Mouse (Mus musculus) intestine, postnatal 0 days (tissue): ENCODE data around the gene Pigz. TPM values are rescaled to one million over a fixed set of nuclear protein-coding genes. Genes with fewer than 3 reads are reported as not detected.

Source experiments
- ATAC-seq: fragments of 200-750 bp; cut with Nextera tagmentation; 2 replicates; pipeline ENCODE4 v1.8.0; 2017; ENCODE audit warnings: mild to moderate bottlenecking, moderate TSS enrichment, moderate library complexity
- H3K27ac ChIP-seq: fragments of 300-500 bp; sonication (generic); 2 replicates; pipeline ENCODE4 v1.5.1; 2014; ENCODE audit warnings: mild to moderate bottlenecking, low read depth, low read length, moderate library complexity
- H3K27me3 ChIP-seq: fragments of 300-500 bp; sonication (generic); replicated peaks from 2 replicates; pipeline ENCODE4 v1.6.1; 2014; ENCODE audit warnings: low read length, mixed read lengths; ENCODE audit not compliant: control insufficient read depth, insufficient read depth
- H3K36me3 ChIP-seq: fragments of 300-500 bp; sonication (generic); 2 replicates; pipeline ENCODE4 v1.6.1; 2014; ENCODE audit warnings: mild to moderate bottlenecking, moderate library complexity; ENCODE audit not compliant: control insufficient read depth, insufficient read depth
- H3K4me1 ChIP-seq: fragments of 300-500 bp; sonication (generic); replicated peaks from 2 replicates; pipeline ENCODE4 v1.6.1; 2014; ENCODE audit warnings: antibody characterized with exemption, low read length, mixed read lengths; ENCODE audit not compliant: control insufficient read depth, insufficient read depth
- H3K4me2 ChIP-seq: fragments of 300-500 bp; sonication (generic); replicated peaks from 2 replicates; pipeline ENCODE4 v1.6.1; 2014; ENCODE audit warnings: low read depth, mild to moderate bottlenecking, moderate library complexity
- H3K4me3 ChIP-seq: fragments of 300-500 bp; sonication (generic); 2 replicates; pipeline ENCODE4 v1.5.1; 2014; ENCODE audit warnings: low read depth, low read length
- H3K9ac ChIP-seq: fragments of 300-500 bp; sonication (generic); 2 replicates; pipeline ENCODE4 v1.6.1; 2014; ENCODE audit warnings: mild to moderate bottlenecking, low read depth, low read length
- H3K9me3 ChIP-seq: fragments of 300-500 bp; sonication (generic); 2 replicates; pipeline ENCODE4 v1.6.1; 2016; ENCODE audit warnings: mixed run types; ENCODE audit not compliant: control insufficient read depth
- CTCF ChIP-seq: sonication (generic); IDR thresholded peaks from 2 replicates; pipeline ENCODE4 v1.5.1; 2016; ENCODE audit warnings: low read depth, mild to moderate bottlenecking, control low read depth, antibody characterized with exemption, moderate library complexity
- WGBS: fragments of 180-500 bp; shearing (Covaris S2); extraction: QIAGEN DNeasy Blood & Tissue Kit; methylation state at CpG from one replicate; pipeline ENCODE4 v1.1.7; 2014; 5-methylcytosine and 5-hydroxymethylcytosine counted together
- polyA plus RNA-seq: library from polyadenylated mRNA; unstranded; fragments of >200 nt; fragmentation: Nextera tagmentation; extraction: Ambion mirVana; gene quantifications from 2 replicates; pipeline ENCODE4 v1.2.1, GENCODE M21; 2015

Pigz gene
- polyA plus RNA-seq, 1 experiment from 2014 or later: 0.39 TPM

- TF ChIP-seq CTCF: no peak
- H3K27me3 ChIP-seq: no peaks in the 10 kb centered on the region
- H3K9ac ChIP-seq: no peak overlapping the region
- WGBS: 76% methylated on average over 13 of the region's 13 CpGs
- no peak overlapping the region for H3K4me2 ChIP-seq
- H3K27ac ChIP-seq: no peak overlapping the region
- H3K4me3 ChIP-seq: no peak overlapping the region
- H3K4me1 ChIP-seq: no peaks in the 10 kb centered on the region
- H3K9me3 ChIP-seq: no peaks in the 10 kb centered on the region
- ATAC-seq: 0 out of 2 replicates have a peak, but pooled peaks have one; percentile 4
- H3K36me3 ChIP-seq: no peaks in the 10 kb centered on the region
Observed at GRCm38 (mm10) chr16:31926547-31927182, 7.0 kb upstream of the Pigz start.

GRCm38 (mm10) chr16:31927412-31927811, 6.2 kb upstream of the Pigz start:
- no peak for ATAC-seq
- no peaks in the 10 kb centered on the region for H3K4me1 ChIP-seq
- H3K9me3 ChIP-seq: no peaks in the 10 kb centered on the region
- TF ChIP-seq CTCF: no peak
- no peak overlapping the region for H3K4me2 ChIP-seq
- WGBS: 87% methylated on average over 5 of the region's 5 CpGs
- H3K27me3 ChIP-seq: no peaks in the 10 kb centered on the region; the same call in 1 of the 2 replicates
- H3K9ac ChIP-seq: no peak overlapping the region
- H3K27ac ChIP-seq: no peak overlapping the region
- H3K36me3 ChIP-seq: no peaks in the 10 kb centered on the region
- no peak overlapping the region for H3K4me3 ChIP-seq

- H3K36me3 ChIP-seq: no peaks in the 10 kb centered on the region
- H3K4me1 ChIP-seq: 0 out of 2 replicates have a peak, but pooled peaks cover 4% of the 10 kb centered on the region
- peak overlapping the region; percentile 39; the same call in 1 of the 2 replicates for H3K4me2 ChIP-seq
- no peak overlapping the region for H3K27ac ChIP-seq
- no peak for TF ChIP-seq CTCF
- 57% methylated on average over 17 of the region's 17 CpGs for WGBS
- H3K4me3 ChIP-seq: no peak overlapping the region
- H3K27me3 ChIP-seq: peaks cover 24% of the 10 kb centered on the region
- H3K9ac ChIP-seq: no peak overlapping the region
- no peaks in the 10 kb centered on the region for H3K9me3 ChIP-seq
- ATAC-seq: no peak
Observed at GRCm38 (mm10) chr16:31931330-31931729, 2.3 kb upstream of the Pigz start.

- peaks cover 24% of the 10 kb centered on the region for H3K27me3 ChIP-seq
- WGBS: 70% methylated on average over 5 of the region's 5 CpGs
- no peak for TF ChIP-seq CTCF
- no peak overlapping the region for H3K9ac ChIP-seq
- H3K4me1 ChIP-seq: 0 out of 2 replicates have a peak, but pooled peaks cover 4% of the 10 kb centered on the region
- no peak for ATAC-seq
- no peak overlapping the region for H3K4me3 ChIP-seq
- no peaks in the 10 kb centered on the region for H3K9me3 ChIP-seq
- no peaks in the 10 kb centered on the region for H3K36me3 ChIP-seq
- H3K4me2 ChIP-seq: no peak overlapping the region
- H3K27ac ChIP-seq: no peak overlapping the region
Observed at GRCm38 (mm10) chr16:31932255-31932654, 1.4 kb upstream of the Pigz start.

- H3K27ac ChIP-seq: no peak overlapping the region
Observed at GRCm38 (mm10) chr16:31932840-31933697, 582 bp upstream of the Pigz start.

GRCm38 (mm10) chr16:31934550-31935010, 929 bp downstream of the Pigz start:
- ATAC-seq: no peak
- Histone ChIP-seq H3K27me3 (peaks cover 24% of the 10 kb centered on the region), H3K9ac (no peak overlapping the region), H3K4me1 (0 out of 2 replicates have a peak, but pooled peaks cover 4% of the 10 kb centered on the region), H3K9me3 (no peaks in the 10 kb centered on the region), H3K27ac (no peak overlapping the region), H3K4me3 (no peak overlapping the region), H3K4me2 (no peak overlapping the region), H3K36me3 (no peaks in the 10 kb centered on the region)
- no peak for TF ChIP-seq CTCF
- 35% methylated on average over 13 of the region's 13 CpGs for WGBS

More at GRCm38 (mm10) chr16:31932840-31933697, 582 bp upstream of the Pigz start:
- Histone ChIP-seq H3K4me2 (peak overlapping the region; percentile 88), H3K4me3 (peak overlapping the region; percentile 46), H3K36me3 (no peaks in the 10 kb centered on the region), H3K9ac (no peak overlapping the region; the same call in 1 of the 2 replicates), H3K9me3 (no peaks in the 10 kb centered on the region), H3K27me3 (peaks cover 24% of the 10 kb centered on the region), H3K4me1 (0 out of 2 replicates have a peak, but pooled peaks cover 4% of the 10 kb centered on the region)
- under 1% methylated on average over 50 of the region's 50 CpGs for WGBS
- ATAC-seq: peak; percentile 60
- TF ChIP-seq CTCF: peak; percentile 98
